Mouse (Mus musculus) olfactory bulb, adult 2 months (tissue): ENCODE measurements around the gene Zmiz1.

Source experiments
- CTCF ChIP-seq: fragments of 200-500 bp; IDR thresholded peaks from 2 replicates; pipeline ENCODE4 v1.5.1; 2012; ENCODE audit warnings: low read depth, mild to moderate bottlenecking, low read length, moderate library complexity; ENCODE audit not compliant: insufficient read depth
- POLR2A ChIP-seq: fragments of 200-500 bp; IDR thresholded peaks from 2 replicates; pipeline ENCODE4 v1.6.1; 2012; ENCODE audit warnings: mild to moderate bottlenecking, low read depth, low read length, moderate library complexity; ENCODE audit not compliant: insufficient read depth

GRCm38 (mm10) chr14:25468891-25469529, 10.0 kb downstream of the Zmiz1 start:
- TF ChIP-seq CTCF (no peak), POLR2A (no peak)
